Mouse (Mus musculus): Measurements from ENCODE around the gene Plekhb2. TPM values are rescaled to one million over a fixed set of nuclear protein-coding genes. Genes with fewer than 3 reads are reported as not detected.

The Plekhb2 gene
- 26.8 and 27.9 TPM in 2 replicates for polyA plus RNA-seq (2014; fragmentation: Nextera tagmentation; extraction: Ambion mirVana)

- Histone ChIP-seq H3K4me3 (ENCODE audit: low read depth, low read length) (peak within 1 kb of the TSS; percentile 65), H3K36me3 (ENCODE audit: insufficient read depth) (no peaks in the 10 kb centered on the region), H3K27ac (ENCODE audit: low read depth) (no peak within 1 kb of the TSS; the same call in 1 of the 2 replicates), H3K4me2 (peak within 1 kb of the TSS; percentile 79), H3K9ac (peak within 1 kb of the TSS; percentile 73), H3K9me3 (ENCODE audit: low read depth, low read length) (no peaks in the 10 kb centered on the region), H3K4me1 (ENCODE audit: insufficient read depth) (no peaks in the 10 kb centered on the region), H3K27me3 (ENCODE audit: insufficient read depth, low read length) (no peaks in the 10 kb centered on the region)
- DNase-seq (peak; percentile 85), ATAC-seq (ENCODE audit: insufficient read depth) (peak; percentile 86)
- TF ChIP-seq CTCF (IDR thresholded peaks at IDR 0.05; ENCODE audit: low read depth), result no peak
- under 1% methylated on average over 36 of the region's 40 CpGs for WGBS
These were observed at the start of gene Plekhb2 for GRCm38 (mm10) chr1:34849745-34850342. Gene Plekhb2 (plus strand): TSS chr1:34849976.

GRCm38 (mm10) chr1:34801616-34802289 is 48.0 kb upstream of the Plekhb2 start:
- peak; percentile 88 for ATAC-seq (ENCODE audit: insufficient read depth)
- peak overlapping the region; percentile 64 for H3K4me3 ChIP-seq (ENCODE audit: low read depth, low read length)
- H3K27ac ChIP-seq (ENCODE audit: low read depth), result no peak overlapping the region
- H3K4me1 ChIP-seq (ENCODE audit: insufficient read depth), result 0 out of 2 replicates have a peak, but pooled peaks cover 3% of the 10 kb centered on the region
- peak overlapping the region; percentile 93 for H3K4me2 ChIP-seq
- H3K27me3 ChIP-seq (ENCODE audit: insufficient read depth, low read length), result no peaks in the 10 kb centered on the region
- TF ChIP-seq CTCF (IDR thresholded peaks at IDR 0.05; ENCODE audit: low read depth), result no peak
- H3K9ac ChIP-seq, result peak overlapping the region; percentile 57
- WGBS, result under 1% methylated on average over 47 of the region's 47 CpGs
- no peaks in the 10 kb centered on the region for H3K9me3 ChIP-seq (ENCODE audit: low read depth, low read length)
- no peaks in the 10 kb centered on the region for H3K36me3 ChIP-seq (ENCODE audit: insufficient read depth)
- DNase-seq, result peak; percentile 86

- TF ChIP-seq CTCF (IDR thresholded peaks at IDR 0.05; ENCODE audit: low read depth), result no peak
- Histone ChIP-seq H3K4me3 (ENCODE audit: low read depth, low read length) (peak overlapping the region; percentile 64), H3K36me3 (ENCODE audit: insufficient read depth) (no peaks in the 10 kb centered on the region), H3K9ac (peak overlapping the region; percentile 57), H3K9me3 (ENCODE audit: low read depth, low read length) (no peaks in the 10 kb centered on the region), H3K4me1 (ENCODE audit: insufficient read depth) (0 out of 2 replicates have a peak, but pooled peaks cover 3% of the 10 kb centered on the region), H3K27ac (ENCODE audit: low read depth) (no peak overlapping the region), H3K27me3 (ENCODE audit: insufficient read depth, low read length) (no peaks in the 10 kb centered on the region), H3K4me2 (peak overlapping the region; percentile 93)
- 28% methylated on average over 7 of the region's 7 CpGs for WGBS
- ATAC-seq (ENCODE audit: insufficient read depth), result no peak
- DNase-seq, result peak; percentile 39
These were observed 47.5 kb upstream of the Plekhb2 start for GRCm38 (mm10) chr1:34802290-34802642.

- ATAC-seq (ENCODE audit: insufficient read depth) (no peak), DNase-seq (no peak)
- Histone ChIP-seq H3K9me3 (ENCODE audit: low read depth, low read length) (no peaks in the 10 kb centered on the region), H3K9ac (no peak overlapping the region), H3K36me3 (ENCODE audit: insufficient read depth) (peaks cover under 1% of the 10 kb centered on the region; the same call in 1 of the 2 replicates), H3K27me3 (ENCODE audit: insufficient read depth, low read length) (no peaks in the 10 kb centered on the region), H3K27ac (ENCODE audit: low read depth) (no peak overlapping the region), H3K4me2 (no peak overlapping the region), H3K4me3 (ENCODE audit: low read depth, low read length) (no peak overlapping the region), H3K4me1 (ENCODE audit: insufficient read depth) (0 out of 2 replicates have a peak, but pooled peaks cover 3% of the 10 kb centered on the region)
- 75% methylated on average over 7 of the region's 7 CpGs for WGBS
- no peak for TF ChIP-seq CTCF (IDR thresholded peaks at IDR 0.05; ENCODE audit: low read depth)
These were observed 44.9 kb upstream of the Plekhb2 start for GRCm38 (mm10) chr1:34804863-34805262.

- H3K9ac ChIP-seq, result no peak overlapping the region
- H3K4me2 ChIP-seq, result no peak overlapping the region
- ATAC-seq (ENCODE audit: insufficient read depth) (no peak), DNase-seq (no peak)
- H3K36me3 ChIP-seq (ENCODE audit: insufficient read depth), result peaks cover 12% of the 10 kb centered on the region
- H3K4me3 ChIP-seq (ENCODE audit: low read depth, low read length), result no peak overlapping the region
- TF ChIP-seq CTCF (IDR thresholded peaks at IDR 0.05; ENCODE audit: low read depth), result no peak
- 24% methylated on average over 35 of the region's 35 CpGs for WGBS
- H3K27me3 ChIP-seq (ENCODE audit: insufficient read depth, low read length), result no peaks in the 10 kb centered on the region
- H3K9me3 ChIP-seq (ENCODE audit: low read depth, low read length), result no peaks in the 10 kb centered on the region
- H3K27ac ChIP-seq (ENCODE audit: low read depth), result no peak overlapping the region
- H3K4me1 ChIP-seq (ENCODE audit: insufficient read depth), result 0 out of 2 replicates have a peak, but pooled peaks cover 3% of the 10 kb centered on the region
These were observed 43.8 kb upstream of the Plekhb2 start for GRCm38 (mm10) chr1:34805931-34806520.

GRCm38 (mm10) chr1:34808445-34808844 is 41.3 kb upstream of the Plekhb2 start:
- Histone ChIP-seq H3K9me3 (ENCODE audit: low read depth, low read length) (no peaks in the 10 kb centered on the region), H3K4me1 (ENCODE audit: insufficient read depth) (0 out of 2 replicates have a peak, but pooled peaks cover 3% of the 10 kb centered on the region), H3K36me3 (ENCODE audit: insufficient read depth) (peaks cover 36% of the 10 kb centered on the region), H3K9ac (no peak overlapping the region), H3K4me3 (ENCODE audit: low read depth, low read length) (no peak overlapping the region), H3K27me3 (ENCODE audit: insufficient read depth, low read length) (no peaks in the 10 kb centered on the region), H3K4me2 (no peak overlapping the region), H3K27ac (ENCODE audit: low read depth) (no peak overlapping the region)
- DNase-seq, result no peak
- TF ChIP-seq CTCF (IDR thresholded peaks at IDR 0.05; ENCODE audit: low read depth), result no peak
- 87% methylated on average over 8 of the region's 8 CpGs for WGBS
- no peak for ATAC-seq (ENCODE audit: insufficient read depth)

- Histone ChIP-seq H3K27ac (ENCODE audit: low read depth) (no peak overlapping the region), H3K9ac (no peak overlapping the region), H3K4me2 (no peak overlapping the region), H3K27me3 (ENCODE audit: insufficient read depth, low read length) (no peaks in the 10 kb centered on the region), H3K9me3 (ENCODE audit: low read depth, low read length) (no peaks in the 10 kb centered on the region), H3K4me3 (ENCODE audit: low read depth, low read length) (no peak overlapping the region), H3K36me3 (ENCODE audit: insufficient read depth) (peaks cover 55% of the 10 kb centered on the region), H3K4me1 (ENCODE audit: insufficient read depth) (0 out of 2 replicates have a peak, but pooled peaks cover 3% of the 10 kb centered on the region)
- TF ChIP-seq CTCF (IDR thresholded peaks at IDR 0.05; ENCODE audit: low read depth), result no peak
- no peak for DNase-seq
- ATAC-seq (ENCODE audit: insufficient read depth), result no peak
- WGBS, result 77% methylated on average over 11 of the region's 11 CpGs
These were observed 39.5 kb upstream of the Plekhb2 start for GRCm38 (mm10) chr1:34810293-34810692.
